Mouse (Mus musculus): ENCODE measurements around the gene Map3k14.
"Not testable (repeated sequence)": the region's sequence is repeated elsewhere in the genome, so short reads cannot be mapped to it uniquely, and the experiment has no call there.

Map3k14 gene

GRCm38 (mm10) chr11:103267346-103268219 is at the start of gene Map3k14:
TSS of gene Map3k14 (minus strand) at chr11:103267472.
- in situ Hi-C loops (cut with MboI; ENCODE audit: low sequenced_read_pairs), result no loop called here

GRCm38 (mm10) chr11:103315379-103315778 is 48.1 kb upstream of the Map3k14 start:
- in situ Hi-C loops (cut with MboI; ENCODE audit: low sequenced_read_pairs), result no loop called here

GRCm38 (mm10) chr11:103314736-103315374 is 47.6 kb upstream of the Map3k14 start:
- in situ Hi-C loops (cut with MboI; ENCODE audit: low sequenced_read_pairs), result no loop called here

- in situ Hi-C loops (cut with MboI; ENCODE audit: low sequenced_read_pairs), result no loop called here
These were observed 46.3 kb upstream of the Map3k14 start for GRCm38 (mm10) chr11:103313542-103313941.

- in situ Hi-C loops (cut with MboI; ENCODE audit: low sequenced_read_pairs), result no loop called here
These were observed 45.5 kb upstream of the Map3k14 start for GRCm38 (mm10) chr11:103312655-103313255.

GRCm38 (mm10) chr11:103311960-103312611 is 44.8 kb upstream of the Map3k14 start:
- in situ Hi-C loops (cut with MboI; ENCODE audit: low sequenced_read_pairs), result no loop called here

GRCm38 (mm10) chr11:103309956-103310574 is 42.8 kb upstream of the Map3k14 start:
- in situ Hi-C loops (cut with MboI; ENCODE audit: low sequenced_read_pairs), result no loop called here

- in situ Hi-C loops (cut with MboI; ENCODE audit: low sequenced_read_pairs), result no loop called here
These were observed 40.6 kb upstream of the Map3k14 start for GRCm38 (mm10) chr11:103307910-103308309.

- in situ Hi-C loops (cut with MboI; ENCODE audit: low sequenced_read_pairs), result no loop called here
These were observed 37.3 kb upstream of the Map3k14 start for GRCm38 (mm10) chr11:103304525-103304924.

GRCm38 (mm10) chr11:103294772-103295171 is 27.5 kb upstream of the Map3k14 start:
- in situ Hi-C loops (cut with MboI; ENCODE audit: low sequenced_read_pairs), result no loop called here

- in situ Hi-C loops (cut with MboI; ENCODE audit: low sequenced_read_pairs), result no loop called here
These were observed 26.8 kb upstream of the Map3k14 start for GRCm38 (mm10) chr11:103294066-103294465.

- in situ Hi-C loops (cut with MboI; ENCODE audit: low sequenced_read_pairs), result no loop called here
These were observed 25.6 kb upstream of the Map3k14 start for GRCm38 (mm10) chr11:103292890-103293287.

GRCm38 (mm10) chr11:103292152-103292889 is 25.0 kb upstream of the Map3k14 start:
- in situ Hi-C loops (cut with MboI; ENCODE audit: low sequenced_read_pairs), result no loop called here

- in situ Hi-C loops (cut with MboI; ENCODE audit: low sequenced_read_pairs), result not testable (repeated sequence)
These were observed 23.6 kb upstream of the Map3k14 start for GRCm38 (mm10) chr11:103290841-103291240.

- in situ Hi-C loops (cut with MboI; ENCODE audit: low sequenced_read_pairs), result no loop called here
These were observed 21.2 kb upstream of the Map3k14 start for GRCm38 (mm10) chr11:103288291-103288963.

GRCm38 (mm10) chr11:103286910-103287309 is 19.6 kb upstream of the Map3k14 start:
- in situ Hi-C loops (cut with MboI; ENCODE audit: low sequenced_read_pairs), result no loop called here

- in situ Hi-C loops (cut with MboI; ENCODE audit: low sequenced_read_pairs), result no loop called here
These were observed 18.7 kb upstream of the Map3k14 start for GRCm38 (mm10) chr11:103285951-103286350.

- in situ Hi-C loops (cut with MboI; ENCODE audit: low sequenced_read_pairs), result no loop called here
These were observed 18.0 kb upstream of the Map3k14 start for GRCm38 (mm10) chr11:103285276-103285675.

- in situ Hi-C loops (cut with MboI; ENCODE audit: low sequenced_read_pairs), result no loop called here
These were observed 14.5 kb upstream of the Map3k14 start for GRCm38 (mm10) chr11:103281784-103282183.

Data from CH12F3 (cell line).